Comparison of ENCODE assay signal across 15 mouse cellular contexts in genomic region chr7:110416318-110416717, GRCm38 (mm10).
"Had no signal": no experiment of that assay in that cellular context is flagged by ENCODE, and none has a peak within 500 bp of the region (broad histone marks: within the 10 kb centered on the region; RNA-seq: fewer than 3 reads in every experiment).

No protein-coding gene starts in this region.

- H3K27ac ChIP-seq: limb, embryonic 12.5 days; limb, embryonic 15.5 days; liver, embryonic 14.5 days had no signal

- H3K27me3 ChIP-seq: limb, embryonic 12.5 days; limb, embryonic 15.5 days had no signal

- H3K4me3 ChIP-seq: limb, embryonic 12.5 days; limb, embryonic 15.5 days had no signal

- H3K4me1 ChIP-seq: limb, embryonic 12.5 days; limb, embryonic 15.5 days had no signal

- H3K9ac ChIP-seq: limb, embryonic 12.5 days; limb, embryonic 15.5 days; liver, embryonic 14.5 days; liver, postnatal 0 days; lung, embryonic 14.5 days had no signal

- DNase-seq: kidney, postnatal 14 days; kidney, postnatal 4 days; left cerebral cortex, postnatal 4 days; liver, postnatal 0 days; lung, embryonic 14.5 days; lung, postnatal 14 days; lung, postnatal 4 days; midbrain, embryonic 14.5 days; thymus, adult 18-20 months; thymus, postnatal 36 days had no signal

- ATAC-seq: liver, postnatal 0 days had no signal

- H3K4me2 ChIP-seq: limb, embryonic 12.5 days; limb, embryonic 15.5 days; liver, embryonic 11.5 days; lung, embryonic 14.5 days; midbrain, embryonic 11.5 days had no signal

- H3K9me3 ChIP-seq: limb, embryonic 12.5 days; limb, embryonic 15.5 days had no signal
